Mouse (Mus musculus) large intestine, adult 2 months (tissue): ENCODE measurements around the gene Atpaf1. TPM values are rescaled to one million over a fixed set of nuclear protein-coding genes. Genes with fewer than 3 reads are reported as not detected.

Source experiments
- DNase-seq: peaks from one replicate; pipeline ENCODE4 v3.0.0-alpha.2; 2012; ENCODE audit warnings: low read depth, low spot score
- WGBS: fragments of 180-500 bp; shearing (Covaris S2); methylation state at CpG from one replicate; pipeline ENCODE4 v1.1.7; 2018; 5-methylcytosine and 5-hydroxymethylcytosine counted together
- polyA plus RNA-seq: library from polyadenylated mRNA; depleted of rRNA; stranded (reverse); fragments of >200 nt; gene quantifications from 2 replicates; pipeline ENCODE4 v1.2.3, GENCODE M21; 2012

Atpaf1 gene
- polyA plus RNA-seq, 1 experiment, result 15.0 TPM

DNA sequence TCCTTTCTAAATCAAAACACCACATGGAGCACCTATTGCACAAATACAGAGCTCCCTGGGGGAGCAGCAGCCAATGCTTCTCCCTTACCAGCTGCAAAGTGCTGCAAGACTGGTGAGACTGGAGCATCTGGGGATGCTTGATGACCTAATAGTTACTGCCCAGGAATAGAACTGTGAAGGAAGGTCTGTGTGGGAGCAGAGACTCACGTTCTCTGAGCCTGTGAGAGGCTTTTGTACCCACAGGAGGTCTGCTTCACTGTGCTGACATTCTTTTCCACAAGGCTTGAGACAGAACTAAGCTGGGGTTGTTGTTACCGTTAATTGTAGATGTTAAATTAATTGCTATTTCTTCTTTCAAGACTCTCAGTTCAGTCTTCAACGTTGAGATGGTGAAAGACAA, 6.3 kb downstream of the Atpaf1 start:
- DNase-seq, result no peak
- WGBS, result 79% methylated on average over 3 of the region's 3 CpGs

- WGBS, result 20% methylated on average over 3 of the region's 3 CpGs
- DNase-seq, result no peak
Measured at GRCm38 (mm10) chr4:115795360-115795759, 10.7 kb downstream of the Atpaf1 start.

DNA sequence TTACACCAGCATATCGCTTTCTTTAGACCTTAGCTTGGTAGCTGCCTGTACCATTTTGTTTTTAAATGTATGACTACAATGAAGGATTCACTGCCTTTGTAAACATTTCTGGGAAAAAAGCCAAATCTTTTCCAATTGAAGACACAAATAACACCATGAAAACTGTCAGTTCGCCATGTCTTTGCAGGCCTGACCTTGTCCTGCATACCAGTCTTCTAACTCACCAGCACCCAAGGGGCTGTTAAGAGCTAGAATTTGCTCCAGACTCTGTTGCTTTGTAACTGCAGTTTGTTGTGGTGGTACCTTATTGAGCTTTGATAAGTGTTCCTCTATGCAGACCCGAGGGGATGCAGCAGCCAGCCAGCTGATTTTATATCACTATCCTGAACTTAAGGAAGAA, 15.4 kb downstream of the Atpaf1 start:
- WGBS, result 78% methylated on average over 3 of the region's 3 CpGs
- no peak for DNase-seq

DNA sequence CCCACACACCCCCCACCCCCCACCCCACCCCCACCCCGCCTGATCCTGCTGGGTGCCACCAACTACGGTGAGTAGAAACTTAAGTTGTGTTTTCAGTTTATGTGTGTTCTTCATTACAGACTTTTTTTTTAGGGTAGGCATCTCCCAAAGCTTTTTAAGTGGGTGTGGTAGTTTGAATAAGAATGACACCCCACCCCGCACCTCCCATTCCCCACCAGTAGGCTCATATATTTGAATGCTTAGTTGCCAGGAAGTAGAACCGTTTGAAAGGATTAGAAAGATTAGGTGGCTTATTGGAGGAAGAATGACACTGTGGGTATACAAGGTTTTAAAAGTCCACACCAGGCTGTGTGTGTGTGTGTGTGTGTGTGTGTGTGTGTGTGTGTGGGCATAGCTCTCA, 27.7 kb downstream of the Atpaf1 start:
- DNase-seq, result no peak
- 76% methylated on average over 4 of the region's 4 CpGs for WGBS

GRCm38 (mm10) chr4:115815606-115816005, 31.0 kb downstream of the Atpaf1 start:
- no peak for DNase-seq
- 85% methylated on average over 5 of the region's 5 CpGs for WGBS

DNA sequence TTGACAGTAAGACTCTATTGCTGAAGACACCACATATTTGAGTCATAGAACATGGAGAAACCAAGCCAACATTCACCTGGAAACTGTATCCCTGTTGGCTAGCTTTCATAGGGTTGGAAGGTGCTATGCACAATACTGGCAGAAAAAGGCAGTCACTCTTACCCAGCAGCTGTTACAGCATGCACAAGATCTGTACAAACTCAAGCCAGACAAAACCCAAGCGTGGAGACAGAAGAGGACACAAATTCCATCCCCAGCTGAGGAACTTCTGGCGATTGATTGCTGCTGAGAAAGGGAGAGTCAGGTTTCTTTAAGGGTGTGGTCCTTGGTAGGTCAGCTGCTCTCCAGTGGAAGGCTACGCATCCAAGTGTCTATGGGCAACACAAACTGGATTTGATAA, 35.6 kb downstream of the Atpaf1 start:
- DNase-seq, result no peak
- WGBS, result 68% methylated on average over 3 of the region's 3 CpGs

GRCm38 (mm10) chr4:115820944-115821343, 36.3 kb downstream of the Atpaf1 start:
- DNase-seq, result no peak
- WGBS, result 88% methylated on average over 3 of the region's 3 CpGs

DNA sequence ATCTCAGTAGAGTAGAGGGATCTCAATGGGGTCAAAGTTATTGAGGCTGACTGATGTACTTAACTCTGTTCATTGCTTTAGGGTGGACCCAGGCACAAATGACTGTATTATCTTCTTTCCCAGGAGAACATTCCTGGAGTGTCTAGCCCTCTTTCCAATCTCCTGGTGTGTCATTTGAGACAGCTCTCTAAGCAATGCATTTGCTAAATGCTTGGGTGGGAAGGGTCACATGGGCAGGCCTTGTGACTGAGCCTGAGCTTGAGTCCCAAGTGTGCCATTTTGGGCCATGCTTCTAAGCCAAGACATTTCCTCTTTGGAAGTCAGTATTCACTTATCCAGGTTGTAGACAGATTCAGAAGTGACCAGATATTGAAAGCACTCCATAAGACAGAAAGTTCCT, 36.8 kb downstream of the Atpaf1 start:
- DNase-seq, result no peak

DNA sequence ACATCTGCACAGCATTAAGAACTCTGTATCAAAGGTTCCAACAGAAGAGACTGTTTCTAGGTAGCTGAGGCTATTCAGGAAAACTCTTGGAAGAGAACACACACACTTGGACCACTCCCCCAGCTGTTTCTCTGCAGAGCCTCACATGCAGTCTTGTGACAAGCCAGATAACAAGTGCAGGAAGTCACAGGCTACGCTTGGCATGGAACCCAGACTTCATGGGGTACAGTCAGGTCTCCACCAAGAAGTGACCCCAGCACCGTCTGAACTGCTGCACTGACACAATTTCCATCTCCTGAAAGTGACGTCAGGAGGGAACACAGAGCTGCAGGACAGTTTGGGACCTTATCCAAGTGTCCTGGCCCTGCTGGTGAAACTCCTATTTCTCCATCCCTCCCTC, 37.3 kb downstream of the Atpaf1 start:
- WGBS, result 65% methylated on average over 3 of the region's 3 CpGs
- DNase-seq, result no peak

DNA sequence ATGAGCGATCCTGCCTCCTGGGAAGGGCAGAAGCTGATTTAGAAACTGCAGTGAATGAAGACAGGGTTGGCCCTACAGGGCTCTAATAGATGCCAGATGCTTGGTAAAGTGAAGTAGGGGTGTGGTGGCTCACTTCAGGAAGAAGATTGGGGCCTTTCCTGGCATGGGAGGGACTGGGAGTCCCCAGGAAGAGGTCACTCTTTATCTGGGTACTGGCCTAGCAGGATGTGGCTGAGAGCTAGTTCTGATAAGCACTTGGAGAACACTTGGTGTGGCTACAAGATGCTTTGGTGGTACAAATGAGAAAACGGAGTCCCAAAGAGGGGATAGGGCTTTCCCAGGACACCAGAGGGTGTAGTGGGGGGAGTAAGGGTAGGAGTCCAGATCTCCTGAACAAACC, 39.6 kb downstream of the Atpaf1 start:
- DNase-seq, result no peak
- WGBS, result 81% methylated on average over 2 of the region's 2 CpGs

DNA sequence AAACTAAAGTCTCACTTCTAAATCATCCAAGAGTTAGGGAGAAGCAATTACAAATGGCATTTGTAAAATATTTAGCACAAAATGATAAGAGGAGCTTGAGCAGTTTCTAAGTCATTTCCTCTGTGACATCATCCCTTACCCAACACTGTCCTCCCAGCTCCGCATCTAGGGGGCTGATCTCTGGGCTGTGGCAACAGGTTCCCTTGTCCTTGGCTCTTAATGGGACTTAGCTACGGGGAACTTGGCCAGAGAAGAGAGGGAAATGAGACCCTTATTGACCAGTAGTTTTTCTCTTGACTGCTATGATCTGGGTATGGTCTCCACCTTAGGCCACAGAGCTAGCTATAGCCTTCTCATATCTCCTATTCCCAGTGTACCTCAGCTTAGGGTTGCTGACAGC, 40.7 kb downstream of the Atpaf1 start:
- DNase-seq, result no peak
- 89% methylated on average over 2 of the region's 2 CpGs for WGBS

DNA sequence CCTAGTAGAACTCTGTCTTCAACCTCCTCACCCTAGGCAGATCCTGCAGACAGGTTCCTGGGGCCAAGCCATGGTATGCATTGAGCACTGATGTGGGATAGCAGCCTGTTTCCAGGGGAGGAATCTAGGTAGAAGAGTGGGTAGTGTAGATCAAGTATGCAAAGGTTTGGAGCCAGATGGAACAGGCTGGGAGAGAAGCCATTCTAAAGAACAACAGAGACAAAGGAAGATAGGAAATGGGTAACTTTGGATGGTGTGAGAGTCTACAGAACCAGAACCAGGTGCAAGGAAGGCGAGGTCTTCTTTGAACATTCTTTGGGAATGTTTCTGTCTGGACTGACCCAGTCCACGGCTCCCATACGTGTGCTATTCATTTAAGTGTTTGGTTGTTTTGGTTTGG, 42.5 kb downstream of the Atpaf1 start:
- WGBS, result 57% methylated on average over 3 of the region's 3 CpGs
- no peak for DNase-seq

DNA sequence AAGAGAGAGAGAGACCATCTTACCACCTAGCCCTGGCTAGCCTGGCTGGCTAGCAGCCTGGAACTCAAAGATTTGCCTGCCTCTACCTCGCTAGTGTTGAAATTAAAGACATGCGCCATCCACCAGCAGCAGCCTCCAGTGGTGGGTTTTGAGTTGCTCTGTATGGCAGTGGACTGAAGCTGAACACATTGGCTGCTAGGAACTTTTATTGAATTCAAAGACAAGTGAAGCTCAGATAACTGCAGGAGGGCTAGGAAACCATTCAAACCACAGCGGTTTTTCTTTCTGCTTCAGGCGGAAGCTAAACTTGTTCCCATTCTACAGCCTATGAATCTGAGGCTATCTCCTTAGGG, 42.9 kb downstream of the Atpaf1 start:
- no peak for DNase-seq
- WGBS, result 7% methylated on average over 4 of the region's 4 CpGs

DNA sequence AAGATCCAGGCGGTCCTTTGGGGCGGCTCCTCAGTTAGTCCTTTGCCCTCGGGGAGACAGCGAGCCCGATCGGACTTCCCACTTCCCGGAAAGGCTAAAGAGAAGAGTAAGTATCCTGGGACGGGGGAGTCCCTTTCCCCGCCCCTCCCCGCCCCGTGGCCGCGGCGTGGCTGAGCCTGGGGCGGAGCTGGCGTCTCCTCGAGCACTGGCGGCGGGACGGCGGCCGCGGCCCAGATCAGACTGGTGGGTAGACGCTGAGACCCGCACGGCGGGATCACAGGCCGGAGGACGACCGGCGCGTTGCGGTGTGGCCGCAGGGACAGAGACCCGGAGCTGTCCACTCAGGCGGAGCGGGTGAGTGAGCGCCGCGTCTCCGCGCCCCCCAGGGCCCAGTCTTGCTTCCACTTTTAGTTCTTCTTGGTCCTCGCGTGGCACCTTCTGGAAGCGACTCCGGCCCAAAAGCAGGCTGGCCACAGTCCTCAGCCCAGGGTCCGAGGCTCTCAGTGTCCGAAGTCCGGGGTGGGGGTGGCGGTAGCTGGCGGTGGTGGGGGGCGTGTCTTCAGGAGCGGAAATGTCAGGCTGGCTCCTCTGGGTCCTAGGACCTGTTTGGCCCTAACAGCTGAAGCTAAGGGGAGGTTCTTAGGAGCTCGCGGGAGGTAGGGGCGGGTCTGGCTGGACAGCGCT, 43.4 kb downstream of the Atpaf1 start, which contains the start of gene Mob3c:
Gene Mob3c (plus strand): TSS at position 205 of the 684 bp plus-strand sequence.
- peak; percentile 70 for DNase-seq
- under 1% methylated on average over 57 of the region's 57 CpGs for WGBS

- no peak for DNase-seq
- WGBS, result 4% methylated on average over 8 of the region's 8 CpGs
Measured at GRCm38 (mm10) chr4:115828572-115828902, 43.9 kb downstream of the Atpaf1 start.

DNA sequence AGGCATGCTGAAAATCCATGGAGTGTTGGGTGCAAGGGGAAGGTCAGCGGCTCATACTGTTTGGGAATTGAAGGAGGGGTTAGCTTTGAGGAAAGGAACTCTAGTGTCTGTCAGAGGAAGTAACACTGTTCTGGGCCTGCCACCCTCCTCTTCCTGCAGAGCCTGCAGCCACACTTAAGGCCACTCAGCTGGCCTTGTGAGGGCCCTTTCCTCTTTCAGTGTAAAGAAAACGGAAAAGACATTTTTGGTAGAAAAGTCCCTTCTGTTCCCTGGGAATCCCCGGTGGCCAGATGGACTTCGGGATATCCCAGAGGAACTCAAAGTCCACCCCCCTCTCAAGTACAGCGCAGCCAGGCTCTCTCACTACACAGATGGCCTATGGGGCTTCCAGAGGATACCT, 45.9 kb downstream of the Atpaf1 start:
- no peak for DNase-seq
- 74% methylated on average over 5 of the region's 5 CpGs for WGBS

GRCm38 (mm10) chr4:115831221-115831620, 46.6 kb downstream of the Atpaf1 start:
- 97% methylated on average over 22 of the region's 22 CpGs for WGBS
- DNase-seq, result no peak

DNA sequence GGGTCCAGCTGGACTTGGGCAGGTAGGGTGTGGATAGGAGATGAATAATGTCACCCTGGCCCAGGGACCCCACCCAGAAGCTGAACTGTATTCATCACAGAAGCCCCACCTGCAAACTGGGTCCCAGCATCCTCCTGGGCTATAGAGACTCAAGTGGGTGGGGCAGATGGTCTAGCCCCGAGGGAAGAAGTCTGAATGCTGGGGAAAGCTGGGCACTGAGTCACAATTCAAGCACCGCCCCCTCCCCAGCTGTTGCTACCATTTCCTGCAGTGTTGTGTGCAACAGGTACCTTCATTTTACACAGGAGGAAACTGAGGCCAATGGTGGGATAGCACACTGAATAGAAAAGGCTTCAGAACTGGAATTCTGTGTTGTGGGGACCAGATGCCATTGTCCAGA, 47.4 kb downstream of the Atpaf1 start:
- 47% methylated on average over 2 of the region's 2 CpGs for WGBS

DNA sequence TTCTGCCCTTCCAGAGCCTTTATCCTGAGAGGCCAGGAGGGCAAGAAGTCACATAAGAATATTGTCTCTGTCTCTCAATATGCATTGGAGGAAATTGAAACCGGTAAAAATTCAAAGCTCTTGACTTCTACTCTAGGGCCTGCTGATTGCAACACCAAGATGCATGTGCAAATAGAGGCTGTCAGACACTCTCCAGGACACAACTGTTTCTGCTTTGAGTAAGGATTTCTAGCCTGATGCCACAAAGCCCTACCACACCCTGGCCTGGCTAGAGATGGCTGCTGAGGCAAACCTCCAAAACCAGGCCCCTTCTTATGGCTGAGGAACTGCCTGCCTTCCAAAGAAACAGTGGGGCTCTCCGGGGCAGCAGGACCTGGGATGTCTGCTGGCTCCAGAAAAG, 51.0 kb downstream of the Atpaf1 start:
- 77% methylated on average over 2 of the region's 2 CpGs for WGBS
- DNase-seq, result no peak

More for the DNA sequence above, 47.4 kb downstream of the Atpaf1 start:
- no peak for DNase-seq

GRCm38 (mm10) chr4:115838196-115838595, 53.6 kb downstream of the Atpaf1 start:
- DNase-seq, result no peak
- 65% methylated on average over 4 of the region's 4 CpGs for WGBS

DNA sequence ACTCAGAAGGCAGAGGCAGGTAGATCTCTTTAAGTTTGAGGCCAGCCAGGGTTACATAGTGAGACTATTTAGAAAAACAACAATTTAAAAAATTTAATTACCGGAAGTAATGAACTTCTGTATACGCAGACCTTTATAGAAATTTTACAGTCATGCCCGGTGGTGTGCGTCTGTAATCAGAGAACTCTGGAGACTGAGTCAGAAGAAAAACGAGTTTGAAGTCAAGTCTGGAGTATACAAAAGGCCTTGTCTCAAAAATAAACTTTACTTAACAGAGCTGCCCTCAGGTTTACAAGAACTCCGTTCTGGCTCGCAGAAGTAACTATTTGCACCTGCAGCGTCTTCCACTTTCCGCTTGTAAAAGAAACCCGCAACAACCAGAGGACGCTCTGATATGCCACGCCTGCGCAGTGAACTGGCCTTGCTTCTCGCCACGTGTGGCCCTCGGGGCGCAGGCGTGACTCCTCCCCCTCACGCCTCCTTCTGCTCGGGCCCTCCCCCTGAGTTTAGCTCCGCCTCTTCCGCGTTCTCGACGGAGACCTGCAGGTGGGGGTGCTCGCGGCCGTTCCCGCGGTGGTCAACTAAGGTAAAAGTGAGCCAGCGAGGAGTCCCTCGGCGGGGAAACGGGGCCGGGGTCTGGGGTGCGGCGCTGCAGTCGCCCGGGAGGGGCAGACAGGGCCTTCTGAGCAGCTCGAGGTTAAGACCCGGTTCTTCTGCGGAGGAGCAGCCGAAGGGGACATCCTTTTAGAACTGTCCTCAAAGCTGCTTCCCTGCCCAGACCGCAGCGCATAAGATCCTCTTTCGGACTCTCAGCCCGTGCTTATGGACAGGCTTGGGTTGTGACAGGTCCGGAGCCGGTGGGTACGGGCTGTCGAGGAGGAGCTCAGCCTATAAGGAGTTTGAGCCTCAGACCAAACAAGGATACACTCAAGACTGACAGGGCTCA, 54.4 kb downstream of the Atpaf1 start, which contains the start of gene Mknk1:
Gene Mknk1 (plus strand): TSS at position 503 of the 946 bp plus-strand sequence.
- WGBS, result under 1% methylated on average over 51 of the region's 51 CpGs
- DNase-seq, result peak; percentile 84
